Mouse (Mus musculus) liver, postnatal 0 days (tissue): ENCODE data around the gene Csf2. TPM values are rescaled to one million over a fixed set of nuclear protein-coding genes. Genes with fewer than 3 reads are reported as not detected.

Source experiments
- ATAC-seq: fragments of 200-750 bp; cut with Nextera tagmentation; 2 replicates; pipeline ENCODE4 v1.8.0; 2017; ENCODE audit warnings: mild to moderate bottlenecking, moderate library complexity
- DNase-seq: peaks from one replicate; pipeline ENCODE4 v3.0.0-alpha.2; 2016
- H3K27ac ChIP-seq: fragments of 300-500 bp; sonication (generic); 2 replicates; pipeline ENCODE4 v1.5.1; 2014; ENCODE audit warnings: antibody characterized with exemption, moderate library complexity, mild to moderate bottlenecking, low read depth
- H3K27me3 ChIP-seq: fragments of 300-500 bp; sonication (generic); 2 replicates; pipeline ENCODE4 v1.6.1; 2014; ENCODE audit warnings: low read length, control low read depth, mixed read lengths; ENCODE audit not compliant: insufficient read depth
- H3K36me3 ChIP-seq: fragments of 300-500 bp; sonication (generic); replicated peaks from 2 replicates; pipeline ENCODE4 v1.6.1; 2014; ENCODE audit warnings: mild to moderate bottlenecking, control low read depth, low read length, moderate library complexity, mixed read lengths; ENCODE audit not compliant: insufficient read depth
- H3K4me1 ChIP-seq: fragments of 300-500 bp; sonication (generic); 2 replicates; pipeline ENCODE4 v1.6.1; 2014; ENCODE audit warnings: antibody characterized with exemption, mild to moderate bottlenecking, control low read depth; ENCODE audit not compliant: insufficient read depth
- H3K4me2 ChIP-seq: fragments of 300-500 bp; sonication (generic); 2 replicates; pipeline ENCODE4 v1.6.1; 2014; ENCODE audit warnings: low read depth, mild to moderate bottlenecking, low read length, moderate library complexity, mixed read lengths
- H3K4me3 ChIP-seq: fragments of 300-500 bp; sonication (generic); 2 replicates; pipeline ENCODE4 v1.5.1; 2014; ENCODE audit warnings: low read depth, low read length
- H3K9ac ChIP-seq: fragments of 300-500 bp; sonication (generic); replicated peaks from 2 replicates; pipeline ENCODE4 v1.6.1; 2014; ENCODE audit warnings: mild to moderate bottlenecking, moderate library complexity
- H3K9me3 ChIP-seq: fragments of 300-500 bp; sonication (generic); 2 replicates; pipeline ENCODE4 v1.6.1; 2016; ENCODE audit warnings: mild to moderate bottlenecking, control low read depth, low read length, mixed read lengths
- CTCF ChIP-seq: sonication (generic); IDR thresholded peaks from 2 replicates; pipeline ENCODE4 v1.5.1; 2016; ENCODE audit warnings: antibody characterized with exemption, low read depth
- EP300 ChIP-seq: IDR thresholded peaks from 2 replicates; pipeline ENCODE4 v1.6.1; 2016; ENCODE audit warnings: antibody characterized with exemption, low read depth, mild to moderate bottlenecking
- WGBS: fragments of 180-500 bp; shearing (Covaris S2); extraction: QIAGEN DNeasy Blood & Tissue Kit; methylation state at CpG from one replicate; pipeline ENCODE4 v1.1.7; 2014; ENCODE audit not compliant: insufficient replicate concordance; 5-methylcytosine and 5-hydroxymethylcytosine counted together
- polyA plus RNA-seq: library from polyadenylated mRNA; unstranded; fragments of >200 nt; fragmentation: Nextera tagmentation; extraction: Ambion mirVana; gene quantifications from 2 replicates; pipeline ENCODE4 v1.2.1, GENCODE M21; 2015

The Csf2 gene
- polyA plus RNA-seq, 1 experiment from 2014 or later: not detected

GRCm38 (mm10) chr11:54244465-54244864 is 5.0 kb downstream of the Csf2 start:
- no peak for TF ChIP-seq EP300
- TF ChIP-seq CTCF: no peak
- Histone ChIP-seq H3K9me3 (no peaks in the 10 kb centered on the region), H3K9ac (no peak overlapping the region), H3K36me3 (no peaks in the 10 kb centered on the region), H3K27ac (no peak overlapping the region), H3K4me2 (no peak overlapping the region), H3K4me3 (no peak overlapping the region), H3K4me1 (no peaks in the 10 kb centered on the region), H3K27me3 (no peaks in the 10 kb centered on the region)
- no peak for DNase-seq
- no peak for ATAC-seq
- WGBS: 69% methylated on average over 6 of the region's 6 CpGs

GRCm38 (mm10) chr11:54242494-54242893 is 7.0 kb downstream of the Csf2 start:
- WGBS: 65% methylated on average over 3 of the region's 3 CpGs
- H3K27ac ChIP-seq: no peak overlapping the region
- no peak overlapping the region for H3K4me3 ChIP-seq
- H3K27me3 ChIP-seq: no peaks in the 10 kb centered on the region
- ATAC-seq (no peak), DNase-seq (no peak)
- H3K9me3 ChIP-seq: no peaks in the 10 kb centered on the region
- TF ChIP-seq CTCF (no peak), EP300 (no peak)
- no peak overlapping the region for H3K4me2 ChIP-seq
- no peak overlapping the region for H3K9ac ChIP-seq
- H3K4me1 ChIP-seq: no peaks in the 10 kb centered on the region
- H3K36me3 ChIP-seq: no peaks in the 10 kb centered on the region

- Histone ChIP-seq H3K4me3 (no peak overlapping the region), H3K27me3 (no peaks in the 10 kb centered on the region), H3K9ac (no peak overlapping the region), H3K9me3 (no peaks in the 10 kb centered on the region), H3K36me3 (no peaks in the 10 kb centered on the region), H3K27ac (no peak overlapping the region), H3K4me2 (no peak overlapping the region), H3K4me1 (no peaks in the 10 kb centered on the region)
- 46% methylated on average over 2 of the region's 2 CpGs for WGBS
- no peak for ATAC-seq
- TF ChIP-seq EP300 (no peak), CTCF (no peak)
- no peak for DNase-seq
Observed at GRCm38 (mm10) chr11:54236939-54237338, 12.5 kb downstream of the Csf2 start.

- Histone ChIP-seq H3K27ac (no peak overlapping the region), H3K27me3 (no peaks in the 10 kb centered on the region), H3K4me2 (no peak overlapping the region), H3K36me3 (no peaks in the 10 kb centered on the region), H3K4me1 (no peaks in the 10 kb centered on the region), H3K9me3 (no peaks in the 10 kb centered on the region), H3K9ac (no peak overlapping the region), H3K4me3 (no peak overlapping the region)
- ATAC-seq (no peak), DNase-seq (no peak)
- 80% methylated on average over 2 of the region's 2 CpGs for WGBS
- TF ChIP-seq CTCF: no peak
- TF ChIP-seq EP300: no peak
Observed at GRCm38 (mm10) chr11:54227478-54227877, 22.0 kb downstream of the Csf2 start.

- TF ChIP-seq CTCF: no peak
- TF ChIP-seq EP300: no peak
- Histone ChIP-seq H3K36me3 (no peaks in the 10 kb centered on the region), H3K27ac (no peak overlapping the region), H3K4me1 (no peaks in the 10 kb centered on the region), H3K27me3 (no peaks in the 10 kb centered on the region), H3K9me3 (no peaks in the 10 kb centered on the region), H3K4me2 (no peak overlapping the region), H3K4me3 (no peak overlapping the region), H3K9ac (no peak overlapping the region)
- WGBS: 75% methylated on average over 5 of the region's 5 CpGs
- ATAC-seq: no peak
- no peak for DNase-seq
Observed at GRCm38 (mm10) chr11:54224475-54224986, 24.9 kb downstream of the Csf2 start.

- Histone ChIP-seq H3K4me1 (no peaks in the 10 kb centered on the region), H3K36me3 (no peaks in the 10 kb centered on the region), H3K9ac (no peak overlapping the region), H3K27ac (no peak overlapping the region), H3K4me3 (no peak overlapping the region), H3K27me3 (no peaks in the 10 kb centered on the region), H3K4me2 (no peak overlapping the region), H3K9me3 (no peaks in the 10 kb centered on the region)
- 63% methylated on average over 9 of the region's 9 CpGs for WGBS
- DNase-seq: no peak
- no peak for ATAC-seq
- TF ChIP-seq EP300 (no peak), CTCF (no peak)
Observed at GRCm38 (mm10) chr11:54223637-54224474, 25.6 kb downstream of the Csf2 start.
